17 mouse cellular contexts compared by ENCODE assay signal in genomic region chr11:109678291-109678690, GRCm38 (mm10). TPM values are rescaled to one million over a fixed set of nuclear protein-coding genes. Genes with fewer than 3 reads are reported as not detected.
DNase-seq lines count a peak whose midpoint lies in the region; ATAC-seq lines count a peak whose summit lies in the region.
"Had no signal": no experiment of that assay in that cellular context is flagged by ENCODE, and none has a peak within 500 bp of the region (broad histone marks: within the 10 kb centered on the region; RNA-seq: fewer than 3 reads in every experiment).

No protein-coding gene starts in this region.

- peak; percentile 92 for DNase-seq in heart, adult 11 months
- no peak for DNase-seq in heart, postnatal 4 days
- DNase-seq in CD4-positive helper T cell, adult 2 months (ENCODE audit: low read depth, low spot score): peak; percentile 60
- no peak for DNase-seq in gastrocnemius, postnatal 10 days
- DNase-seq in T-cell, adult 2 months (ENCODE audit: low spot score): no peak
- DNase-seq: adrenal gland, adult 8-10 months; adrenal gland, postnatal 36 days; B cell, adult 2 months; cerebellum, adult 8-10 months; cerebellum, postnatal 14 days; gastrocnemius, postnatal 14 days had no signal

- peak; percentile 34 for ATAC-seq in activated CD4-positive, CD25-positive, alpha-beta regulatory T cell, adult 4 months
- peak; percentile 37; the same call in 1 of the 2 replicates for ATAC-seq in monocyte, adult 5-6 weeks (replicated peaks; ENCODE audit: insufficient number of reproducible peaks, low FRiP score, low TSS enrichment, poor library complexity, severe bottlenecking)
- ATAC-seq: forebrain, embryonic 16.5 days; hindbrain, postnatal 0 days; intestine, embryonic 15.5 days had no signal

RNA-seq across cellular contexts. Expression of gene Prkar1a, which starts 29.1 kb away (rescaled TPM):
- 100 to 1,000 TPM; 629 to 659 TPM for total RNA-seq in heart, postnatal 4 days (2021)
- polyA plus RNA-seq in activated CD4-positive, CD25-positive, alpha-beta regulatory T cell, adult 4 months (2017; shearing (Covaris generic)): 100 to 1,000 TPM; 491 to 502 TPM
- 124 to 194 TPM (median 167 TPM) in 3 replicates for total RNA-seq in monocyte, adult 5-6 weeks (2017)
- 100 to 1,000 TPM; 246 to 270 TPM for total RNA-seq in gastrocnemius, postnatal 10 days (2021)

RNA-seq across cellular contexts. Expression of gene Fam20a, which starts 43.8 kb away (rescaled TPM):
- 1 to 10 TPM; 5.1 to 5.8 TPM for total RNA-seq in heart, postnatal 4 days (2021)
- 1 to 10 TPM; 2.1 to 2.2 TPM for polyA plus RNA-seq in activated CD4-positive, CD25-positive, alpha-beta regulatory T cell, adult 4 months (2017; shearing (Covaris generic))
- total RNA-seq in monocyte, adult 5-6 weeks (2017): 2.3 to 8.6 TPM (median 3.2 TPM) in 3 replicates
- 1 to 10 TPM; 4.6 to 7.5 TPM for total RNA-seq in gastrocnemius, postnatal 10 days (2021)
- total RNA-seq: hematopoietic stem cell, adult 5-6 weeks had no signal

Comparison
In these comparisons a context has a peak if more than half of its experiments do, and no peak if none do; other contexts are left out.
1. DNase-seq: peak in heart, adult 11 months (single experiment) and CD4-positive helper T cell, adult 2 months (single experiment); none in heart, postnatal 4 days (single experiment), gastrocnemius, postnatal 10 days (single experiment) and T-cell, adult 2 months (single experiment).